Mouse (Mus musculus) cortical plate, adult 2 months (tissue): ENCODE results near the gene Btnl10.

Experiments used
- CTCF ChIP-seq: fragments of 200-500 bp; IDR thresholded peaks from 2 replicates; pipeline ENCODE4 v1.5.1; 2011; ENCODE audit warnings: mild to moderate bottlenecking, control low read depth, low read length; ENCODE audit not compliant: insufficient read depth; ENCODE audit errors: extremely low read depth
- POLR2A ChIP-seq: fragments of 200-500 bp; IDR thresholded peaks from 2 replicates; pipeline ENCODE4 v1.6.1; 2011; ENCODE audit warnings: mild to moderate bottlenecking, low read length, control low read depth; ENCODE audit not compliant: insufficient read depth; ENCODE audit errors: extremely low read depth

- TF ChIP-seq CTCF (no peak), POLR2A (no peak)
Measured at GRCm38 (mm10) chr11:58947306-58947705, 29.6 kb downstream of the Btnl10 start.
